Mouse (Mus musculus) midbrain, postnatal 0 days (tissue): ENCODE results near the gene Isca2. TPM values are rescaled to one million over a fixed set of nuclear protein-coding genes. Genes with fewer than 3 reads are reported as not detected.

Experiments
- ATAC-seq: fragments of 200-750 bp; cut with Nextera tagmentation; 2 replicates; pipeline ENCODE4 v1.8.0; 2017; ENCODE audit warnings: moderate number of reproducible peaks, mild to moderate bottlenecking, moderate TSS enrichment, moderate library complexity; ENCODE audit not compliant: low FRiP score
- DNase-seq: peaks from one replicate; pipeline ENCODE4 v3.0.0-alpha.2; 2015; ENCODE audit warnings: low spot score
- H3K27ac ChIP-seq: fragments of 300-500 bp; sonication (generic); 2 replicates; pipeline ENCODE4 v1.5.1; 2014; ENCODE audit warnings: low read depth, mild to moderate bottlenecking, low read length, mixed read lengths
- H3K27me3 ChIP-seq: fragments of 300-500 bp; sonication (generic); 2 replicates; pipeline ENCODE4 v1.6.1; 2014; ENCODE audit warnings: low read length, control low read depth, mixed read lengths; ENCODE audit not compliant: insufficient read depth
- H3K36me3 ChIP-seq: fragments of 300-500 bp; sonication (generic); 2 replicates; pipeline ENCODE4 v1.6.1; 2014; ENCODE audit warnings: low read length, control low read depth, mixed read lengths; ENCODE audit not compliant: insufficient read depth
- H3K4me1 ChIP-seq: fragments of 300-500 bp; sonication (generic); 2 replicates; pipeline ENCODE4 v1.6.1; 2014; ENCODE audit warnings: mild to moderate bottlenecking, control low read depth, antibody characterized with exemption, low read length, mixed read lengths; ENCODE audit not compliant: insufficient read depth
- H3K4me2 ChIP-seq: fragments of 300-500 bp; sonication (generic); 2 replicates; pipeline ENCODE4 v1.6.1; 2014; ENCODE audit warnings: low read depth, mild to moderate bottlenecking, low read length, mixed read lengths; ENCODE audit not compliant: poor library complexity, severe bottlenecking
- H3K4me3 ChIP-seq: fragments of 300-500 bp; sonication (generic); 2 replicates; pipeline ENCODE4 v1.5.1; 2014; ENCODE audit warnings: low read depth, mild to moderate bottlenecking, low read length, moderate library complexity
- H3K9ac ChIP-seq: fragments of 300-500 bp; sonication (generic); replicated peaks from 2 replicates; pipeline ENCODE4 v1.6.1; 2014; ENCODE audit warnings: mild to moderate bottlenecking, low read length, moderate library complexity, mixed read lengths; ENCODE audit not compliant: poor library complexity, severe bottlenecking
- H3K9me3 ChIP-seq: fragments of 300-500 bp; sonication (generic); 2 replicates; pipeline ENCODE4 v1.6.1; 2016; ENCODE audit warnings: low read length, control low read depth
- CTCF ChIP-seq: IDR thresholded peaks from 2 replicates; pipeline ENCODE4 v1.5.1; 2016; ENCODE audit warnings: antibody characterized with exemption, mild to moderate bottlenecking
- WGBS: fragments of 180-500 bp; shearing (Covaris S2); extraction: QIAGEN DNeasy Blood & Tissue Kit; methylation state at CpG from one replicate; pipeline ENCODE4 v1.1.7; 2014; 5-methylcytosine and 5-hydroxymethylcytosine counted together
- polyA plus RNA-seq: library from polyadenylated mRNA; unstranded; fragments of >200 nt; fragmentation: Nextera tagmentation; extraction: Ambion mirVana; gene quantifications from 2 replicates; pipeline ENCODE4 v1.2.1, GENCODE M21; 2015
- total RNA-seq: library from RNA; depleted of rRNA; stranded (reverse); fragments of >200 nt; gene quantifications from 2 replicates; pipeline ENCODE4 v1.2.3, GENCODE M21; 2014; rRNA removed

Gene Isca2
- total and polyA plus RNA-seq, 2 experiments from 2014 or later = 58.8 to 119 TPM

- no peaks in the 10 kb centered on the region for H3K36me3 ChIP-seq
- no peaks in the 10 kb centered on the region for H3K9me3 ChIP-seq
- H3K4me3 ChIP-seq = no peak overlapping the region
- no peak overlapping the region for H3K27ac ChIP-seq
- H3K4me1 ChIP-seq = no peaks in the 10 kb centered on the region
- DNase-seq (no peak), ATAC-seq (no peak)
- no peak overlapping the region for H3K9ac ChIP-seq
- WGBS = 44% methylated on average over 7 of the region's 7 CpGs
- TF ChIP-seq CTCF = peak; percentile 30
- no peak overlapping the region for H3K4me2 ChIP-seq
- H3K27me3 ChIP-seq = no peaks in the 10 kb centered on the region
Measured at GRCm38 (mm10) chr12:84813773-84814172, 40.7 kb downstream of the Isca2 start.

GRCm38 (mm10) chr12:84814663-84815325 is 41.7 kb downstream of the Isca2 start:
- Histone ChIP-seq H3K9ac (no peak overlapping the region), H3K27ac (no peak overlapping the region), H3K4me3 (no peak overlapping the region), H3K27me3 (no peaks in the 10 kb centered on the region), H3K4me2 (no peak overlapping the region), H3K9me3 (no peaks in the 10 kb centered on the region), H3K36me3 (no peaks in the 10 kb centered on the region), H3K4me1 (no peaks in the 10 kb centered on the region)
- TF ChIP-seq CTCF = no peak
- 74% methylated on average over 3 of the region's 3 CpGs for WGBS
- ATAC-seq (no peak), DNase-seq (no peak)

- no peak overlapping the region for H3K4me2 ChIP-seq
- no peaks in the 10 kb centered on the region for H3K9me3 ChIP-seq
- no peak for TF ChIP-seq CTCF
- 65% methylated on average over 4 of the region's 4 CpGs for WGBS
- no peak overlapping the region for H3K9ac ChIP-seq
- DNase-seq (no peak), ATAC-seq (no peak)
- H3K27ac ChIP-seq = no peak overlapping the region
- no peaks in the 10 kb centered on the region for H3K27me3 ChIP-seq
- no peak overlapping the region for H3K4me3 ChIP-seq
- no peaks in the 10 kb centered on the region for H3K4me1 ChIP-seq
- no peaks in the 10 kb centered on the region for H3K36me3 ChIP-seq
Measured at GRCm38 (mm10) chr12:84818496-84818895, 45.4 kb downstream of the Isca2 start.

- no peak for ATAC-seq
- no peak overlapping the region for H3K27ac ChIP-seq
- peak; percentile 47 for DNase-seq
- H3K36me3 ChIP-seq = no peaks in the 10 kb centered on the region
- H3K27me3 ChIP-seq = no peaks in the 10 kb centered on the region
- WGBS = 86% methylated on average over 13 of the region's 13 CpGs
- no peak overlapping the region for H3K9ac ChIP-seq
- no peaks in the 10 kb centered on the region for H3K9me3 ChIP-seq
- H3K4me2 ChIP-seq = no peak overlapping the region
- no peak for TF ChIP-seq CTCF
- H3K4me3 ChIP-seq = no peak overlapping the region
- H3K4me1 ChIP-seq = no peaks in the 10 kb centered on the region
Measured at GRCm38 (mm10) chr12:84819236-84820168, 46.5 kb downstream of the Isca2 start.

- Histone ChIP-seq H3K27ac (no peak overlapping the region), H3K4me2 (no peak overlapping the region), H3K4me3 (no peak overlapping the region), H3K36me3 (no peaks in the 10 kb centered on the region), H3K4me1 (no peaks in the 10 kb centered on the region), H3K9ac (no peak overlapping the region), H3K9me3 (no peaks in the 10 kb centered on the region), H3K27me3 (no peaks in the 10 kb centered on the region)
- ATAC-seq (no peak), DNase-seq (no peak)
- no peak for TF ChIP-seq CTCF
- WGBS = 68% methylated on average over 7 of the region's 7 CpGs
Measured at GRCm38 (mm10) chr12:84823601-84824000, 50.5 kb downstream of the Isca2 start.

- H3K9ac ChIP-seq = no peak overlapping the region
- ATAC-seq (no peak), DNase-seq (no peak)
- TF ChIP-seq CTCF = no peak
- 50% methylated on average over 5 of the region's 5 CpGs for WGBS
- H3K9me3 ChIP-seq = no peaks in the 10 kb centered on the region
- H3K27me3 ChIP-seq = no peaks in the 10 kb centered on the region
- H3K36me3 ChIP-seq = no peaks in the 10 kb centered on the region
- no peak overlapping the region for H3K4me2 ChIP-seq
- no peaks in the 10 kb centered on the region for H3K4me1 ChIP-seq
- no peak overlapping the region for H3K4me3 ChIP-seq
- no peak overlapping the region for H3K27ac ChIP-seq
Measured at GRCm38 (mm10) chr12:84824203-84824602, 51.2 kb downstream of the Isca2 start.

Other genes with a start within 250 kb of the Isca2 start
- 1.8 and 3.0 TPM in 2 replicates for gene Vsx2, start 203.5 kb upstream of the Isca2 start, total RNA-seq
- gene Vsx2, start 203.5 kb upstream of the Isca2 start, polyA plus RNA-seq = 0.83 and 1.2 TPM in 2 replicates
- 6.8 and 10.0 TPM in 2 replicates for gene Abcd4, start 155.8 kb upstream of the Isca2 start, total RNA-seq
- 9.0 and 10.4 TPM in 2 replicates for gene Abcd4, start 155.8 kb upstream of the Isca2 start, polyA plus RNA-seq
- gene Vrtn, start 132.2 kb upstream of the Isca2 start, total RNA-seq = not detected in 2 replicates
- gene Vrtn, start 132.2 kb upstream of the Isca2 start, polyA plus RNA-seq = not detected in 2 replicates
- gene Syndig1l, start 74.4 kb upstream of the Isca2 start, total RNA-seq = 29.3 and 32.0 TPM in 2 replicates
- 15.7 and 17.4 TPM in 2 replicates for gene Syndig1l, start 74.4 kb upstream of the Isca2 start, polyA plus RNA-seq
- gene Npc2, start 99 bp upstream of the Isca2 start, total RNA-seq = 39.8 and 42.5 TPM in 2 replicates
- 43.9 and 44.8 TPM in 2 replicates for gene Npc2, start 99 bp upstream of the Isca2 start, polyA plus RNA-seq
- 0.28 and 4.0 TPM in 2 replicates for gene Ltbp2, start 103.3 kb downstream of the Isca2 start, total RNA-seq
- 0.10 and 0.14 TPM in 2 replicates for gene Ltbp2, start 103.3 kb downstream of the Isca2 start, polyA plus RNA-seq
- 17.9 and 28.6 TPM in 2 replicates for gene Fcf1, start 197.6 kb downstream of the Isca2 start, total RNA-seq
- gene Fcf1, start 197.6 kb downstream of the Isca2 start, polyA plus RNA-seq = 62.9 and 64.3 TPM in 2 replicates
- 101 and 104 TPM in 2 replicates for gene Arel1, start 197.6 kb downstream of the Isca2 start, total RNA-seq
- 31.7 and 33.8 TPM in 2 replicates for gene Arel1, start 197.6 kb downstream of the Isca2 start, polyA plus RNA-seq
- 43.2 and 70.1 TPM in 2 replicates for gene Ylpm1, start 223.1 kb downstream of the Isca2 start, total RNA-seq
- 23.0 and 29.2 TPM in 2 replicates for gene Ylpm1, start 223.1 kb downstream of the Isca2 start, polyA plus RNA-seq